Mouse (Mus musculus) intestine, embryonic 14.5 days (tissue): ENCODE data around the gene Mief1. TPM values are rescaled to one million over a fixed set of nuclear protein-coding genes. Genes with fewer than 3 reads are reported as not detected.

ENCODE experiments used
- ATAC-seq: fragments of 200-750 bp; cut with Nextera tagmentation; replicated peaks from 2 replicates; pipeline ENCODE4 v1.8.0; 2017; ENCODE audit warnings: low read depth, moderate number of reproducible peaks, moderate TSS enrichment, moderate library complexity; ENCODE audit not compliant: low FRiP score, low TSS enrichment
- DNase-seq: peaks from one replicate; pipeline ENCODE4 v3.0.0-alpha.2; 2018; ENCODE audit warnings: low spot score
- H3K27ac ChIP-seq: fragments of 300-500 bp; sonication (generic); 2 replicates; pipeline ENCODE4 v1.5.1; 2014; ENCODE audit warnings: low read depth, mild to moderate bottlenecking, control low read depth
- H3K27me3 ChIP-seq: fragments of 300-500 bp; sonication (generic); replicated peaks from 2 replicates; pipeline ENCODE4 v1.6.1; 2014; ENCODE audit warnings: low read length, control low read depth; ENCODE audit not compliant: control insufficient read depth, insufficient read depth
- H3K36me3 ChIP-seq: fragments of 300-500 bp; sonication (generic); 2 replicates; pipeline ENCODE4 v1.6.1; 2014; ENCODE audit warnings: low read length, control low read depth; ENCODE audit not compliant: control insufficient read depth, insufficient read depth
- H3K4me1 ChIP-seq: fragments of 300-500 bp; sonication (generic); replicated peaks from 2 replicates; pipeline ENCODE4 v1.6.1; 2014; ENCODE audit warnings: low read length, control low read depth, mixed read lengths; ENCODE audit not compliant: control insufficient read depth, insufficient read depth
- H3K4me2 ChIP-seq: fragments of 300-500 bp; sonication (generic); 2 replicates; pipeline ENCODE4 v1.6.1; 2014; ENCODE audit warnings: low read length
- H3K4me3 ChIP-seq: fragments of 300-500 bp; sonication (generic); 2 replicates; pipeline ENCODE4 v1.5.1; 2014; ENCODE audit warnings: low read depth, low read length, control low read depth, mixed read lengths
- H3K9ac ChIP-seq: fragments of 300-500 bp; sonication (generic); 2 replicates; pipeline ENCODE4 v1.6.1; 2014; ENCODE audit warnings: mild to moderate bottlenecking, low read length
- H3K9me3 ChIP-seq: fragments of 300-500 bp; sonication (generic); 2 replicates; pipeline ENCODE4 v1.6.1; 2016; ENCODE audit warnings: low read length, control low read depth; ENCODE audit not compliant: control insufficient read depth
- WGBS: fragments of 180-500 bp; shearing (Covaris S2); extraction: QIAGEN DNeasy Blood & Tissue Kit; methylation state at CpG from one replicate; pipeline ENCODE4 v1.1.7; 2014; 5-methylcytosine and 5-hydroxymethylcytosine counted together
- polyA plus RNA-seq: library from polyadenylated mRNA; unstranded; fragments of >200 nt; fragmentation: Nextera tagmentation; extraction: Ambion mirVana; gene quantifications from 2 replicates; pipeline ENCODE4 v1.2.1, GENCODE M21; 2014

Mief1 gene
- polyA plus RNA-seq, 1 experiment from 2014 or later: 32.0 TPM

DNA sequence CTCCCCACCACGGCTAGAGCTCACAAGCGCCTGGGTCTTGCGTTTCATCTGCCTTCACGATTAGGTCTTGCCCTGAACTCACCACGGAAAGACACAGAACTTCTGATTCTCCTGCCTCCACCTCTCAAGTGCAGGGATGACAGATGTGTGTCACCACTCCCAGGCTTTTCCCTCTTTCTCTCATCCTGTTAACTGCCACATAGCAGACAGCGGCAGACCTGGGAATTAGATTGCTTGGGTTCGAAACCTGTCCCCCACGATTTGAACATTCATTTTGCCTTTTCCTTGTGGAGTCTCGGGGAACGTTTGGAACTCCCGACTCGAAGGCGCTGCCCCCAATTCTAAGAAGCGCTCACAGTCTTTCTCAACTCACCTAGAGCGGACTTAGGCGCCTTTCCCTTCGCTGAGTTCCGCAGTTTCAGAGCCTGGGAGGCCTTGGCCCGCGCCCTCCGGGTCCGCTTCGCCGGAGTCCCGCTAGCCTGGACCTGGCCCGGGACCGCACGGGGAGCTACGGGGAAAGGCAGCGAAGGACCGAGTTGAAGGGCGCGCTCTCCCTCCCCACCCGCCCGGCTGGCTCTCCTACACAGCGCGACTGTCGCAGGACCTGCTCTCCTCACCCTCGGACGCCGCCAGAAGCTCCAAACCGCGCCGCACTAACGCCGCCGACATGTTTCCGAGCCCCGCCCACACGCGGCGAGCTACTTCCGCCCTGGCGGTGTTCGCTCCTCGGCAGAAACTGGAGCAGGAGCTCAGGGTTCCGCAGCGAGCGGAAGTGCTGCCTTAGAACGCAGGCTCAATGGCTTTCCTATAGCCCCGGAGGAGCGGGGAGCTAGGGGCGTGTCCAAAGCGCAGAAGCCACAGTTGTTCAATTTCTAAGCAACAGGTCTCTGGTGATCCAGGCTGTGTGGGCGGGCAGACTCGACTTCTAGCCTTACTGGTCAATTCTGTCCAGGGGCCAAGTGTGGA is 30.1 kb downstream of the Mief1 start, which contains the start of gene Rps19bp1:
Gene Rps19bp1, minus strand, starts transcription at position 706 of the 966 bp plus-strand sequence.
- peak; percentile 95 for DNase-seq
- Histone ChIP-seq H3K4me1 (peaks cover 8% of the 10 kb centered on the region), H3K9ac (peak within 1 kb of the TSS; percentile 78), H3K27ac (peak within 1 kb of the TSS; percentile 40; the same call in 1 of the 2 replicates), H3K27me3 (no peaks in the 10 kb centered on the region), H3K4me2 (peak within 1 kb of the TSS; percentile 91), H3K9me3 (no peaks in the 10 kb centered on the region), H3K4me3 (peak within 1 kb of the TSS; percentile 91), H3K36me3 (peaks cover 20% of the 10 kb centered on the region; the same call in 1 of the 2 replicates)
- 1% methylated on average over 66 of the region's 66 CpGs for WGBS
- peak; percentile 88 for ATAC-seq

DNA sequence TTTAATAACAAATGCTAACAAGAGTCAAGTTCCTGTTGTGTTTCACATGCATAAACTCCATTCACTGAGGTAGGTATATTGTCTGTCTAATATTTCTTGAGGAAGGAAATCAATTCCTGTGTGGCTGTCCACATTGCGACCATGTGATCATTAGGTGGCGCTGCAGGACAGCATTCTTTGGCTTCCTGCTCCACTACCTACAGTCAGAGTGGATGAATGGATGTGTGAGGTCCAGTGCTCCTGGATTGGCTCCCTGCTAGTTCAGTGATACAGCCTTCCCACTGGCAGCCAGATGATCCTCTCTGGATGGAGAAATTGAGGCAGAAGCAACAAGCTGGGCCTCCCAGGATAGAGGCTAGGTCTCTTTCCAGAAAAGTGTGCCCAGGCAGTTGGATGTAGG is 32.5 kb downstream of the Mief1 start:
- H3K27ac ChIP-seq: no peak overlapping the region
- peaks cover 8% of the 10 kb centered on the region for H3K4me1 ChIP-seq
- H3K9ac ChIP-seq: no peak overlapping the region
- peak; percentile 83 for DNase-seq
- 0 out of 2 replicates have a peak, but pooled peaks cover under 1% of the 10 kb centered on the region for H3K36me3 ChIP-seq
- WGBS: 0% methylated on average over 2 of the region's 2 CpGs
- H3K4me2 ChIP-seq: no peak overlapping the region
- no peak for ATAC-seq
- H3K4me3 ChIP-seq: no peak overlapping the region
- peaks cover 4% of the 10 kb centered on the region; the same call in 1 of the 2 replicates for H3K9me3 ChIP-seq
- H3K27me3 ChIP-seq: no peaks in the 10 kb centered on the region

DNA sequence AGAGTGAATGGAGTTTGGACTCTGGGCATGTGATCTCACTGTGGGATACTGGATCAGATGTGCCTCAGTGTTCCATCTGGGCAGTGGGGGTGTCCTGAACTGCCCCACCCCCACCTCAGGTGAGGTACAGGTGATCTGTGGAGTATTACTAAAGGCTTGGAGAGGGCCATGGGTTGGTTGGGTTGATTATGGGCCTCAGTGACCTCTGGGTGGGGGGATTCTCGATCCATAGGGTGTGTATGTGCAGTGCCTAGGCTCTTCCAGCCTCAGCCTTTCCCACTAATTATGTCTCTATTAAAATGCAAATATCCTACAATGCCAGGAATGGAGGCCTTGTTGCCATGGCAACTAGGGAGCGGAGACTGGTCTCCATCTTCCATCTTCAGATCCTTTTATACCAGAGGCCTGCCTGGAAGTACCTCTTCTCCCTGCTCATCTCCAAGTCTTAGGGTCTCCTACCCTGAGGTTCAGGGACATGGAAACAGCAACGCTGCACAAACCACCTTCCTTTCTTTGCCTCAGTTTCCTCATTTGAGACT is 38.1 kb downstream of the Mief1 start:
- DNase-seq: no peak
- Histone ChIP-seq H3K9me3 (peaks cover 4% of the 10 kb centered on the region; the same call in 1 of the 2 replicates), H3K4me1 (no peaks in the 10 kb centered on the region), H3K4me2 (no peak overlapping the region), H3K36me3 (no peaks in the 10 kb centered on the region), H3K9ac (no peak overlapping the region), H3K27me3 (no peaks in the 10 kb centered on the region), H3K4me3 (no peak overlapping the region), H3K27ac (no peak overlapping the region)
- WGBS: 85% methylated on average over 3 of the region's 3 CpGs
- ATAC-seq: no peak

DNA sequence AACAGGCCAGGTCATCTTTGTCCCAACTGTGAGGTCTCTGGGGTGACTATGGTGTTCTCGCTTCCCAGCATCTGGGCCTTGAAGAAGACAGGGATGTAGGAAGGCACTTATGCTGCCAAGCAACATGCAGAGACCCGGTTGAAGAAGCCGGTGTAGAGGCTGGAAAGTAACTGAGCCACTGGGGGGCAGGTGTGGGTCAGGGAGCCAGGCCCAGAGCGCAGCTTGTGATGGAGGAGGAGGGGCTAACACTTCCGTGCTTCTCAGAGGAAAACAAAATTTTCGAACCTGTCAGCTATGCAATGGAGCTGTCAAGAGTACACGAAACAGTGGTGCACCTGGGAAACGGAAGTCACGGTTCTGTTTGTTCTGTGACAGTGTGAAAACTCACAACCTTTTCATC is 43.3 kb downstream of the Mief1 start:
- Histone ChIP-seq H3K9ac (no peak overlapping the region), H3K4me2 (no peak overlapping the region), H3K27ac (no peak overlapping the region), H3K36me3 (no peaks in the 10 kb centered on the region), H3K4me1 (no peaks in the 10 kb centered on the region), H3K27me3 (peaks cover under 1% of the 10 kb centered on the region; the same call in 1 of the 2 replicates), H3K4me3 (no peak overlapping the region), H3K9me3 (no peaks in the 10 kb centered on the region)
- ATAC-seq (no peak), DNase-seq (no peak)
- 44% methylated on average over 9 of the region's 9 CpGs for WGBS

DNA sequence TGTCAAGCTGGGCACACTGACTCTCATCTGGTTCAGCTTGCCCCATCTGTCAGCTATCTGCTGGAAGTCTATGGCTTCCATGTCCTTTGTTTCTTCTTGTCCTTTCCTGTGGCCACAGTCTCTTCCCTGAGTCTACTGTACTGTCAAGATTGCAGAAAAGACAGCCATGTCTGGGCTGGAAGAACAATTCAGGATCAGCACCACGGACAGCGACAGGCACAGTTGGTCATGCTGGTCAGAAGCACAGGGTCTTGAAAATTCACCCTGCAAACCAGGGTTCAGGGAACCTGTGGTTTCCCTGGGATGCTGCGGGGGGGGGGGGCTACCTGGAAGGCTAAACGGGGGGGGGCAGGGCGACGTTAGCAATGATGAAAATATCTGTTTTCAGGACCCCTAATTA is 43.8 kb downstream of the Mief1 start:
- no peak overlapping the region for H3K27ac ChIP-seq
- no peak overlapping the region for H3K4me3 ChIP-seq
- no peaks in the 10 kb centered on the region for H3K9me3 ChIP-seq
- 0% methylated on average over 6 of the region's 6 CpGs for WGBS
- H3K4me2 ChIP-seq: no peak overlapping the region
- no peaks in the 10 kb centered on the region for H3K36me3 ChIP-seq
- DNase-seq: peak; percentile 95
- peaks cover 4% of the 10 kb centered on the region; the same call in 1 of the 2 replicates for H3K27me3 ChIP-seq
- H3K9ac ChIP-seq: no peak overlapping the region
- no peak for ATAC-seq
- no peaks in the 10 kb centered on the region for H3K4me1 ChIP-seq

DNA sequence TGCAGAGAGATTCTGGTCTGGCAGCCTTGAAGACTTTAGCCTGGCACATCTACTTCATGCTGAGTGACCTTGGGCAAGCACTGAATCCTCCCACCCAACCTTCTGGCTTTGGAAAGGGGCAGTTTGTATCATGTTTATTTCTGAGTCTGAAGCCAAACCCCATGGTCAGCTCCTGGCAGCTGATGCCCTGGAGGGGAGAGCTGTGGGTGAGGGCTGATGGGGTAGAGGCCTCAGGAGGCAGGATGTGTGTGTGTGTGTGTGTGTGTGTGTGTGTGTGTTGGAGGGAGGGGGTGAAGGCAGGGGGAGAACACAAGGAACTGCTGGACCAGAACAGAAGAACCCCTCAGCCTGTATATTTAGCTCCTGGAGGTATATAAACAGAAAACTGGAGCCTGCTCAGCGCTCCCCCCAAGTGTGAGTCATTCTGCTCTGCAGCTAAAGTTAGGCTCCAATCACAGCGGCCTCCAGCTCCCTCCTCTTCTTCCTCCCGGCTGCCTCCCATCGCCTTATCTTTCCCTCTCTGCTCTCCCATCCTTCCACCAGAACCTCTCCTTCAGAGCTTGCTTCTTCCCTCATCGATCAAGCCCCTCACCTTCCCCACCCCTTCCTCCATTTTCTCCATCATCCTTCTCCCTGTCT is 44.4 kb downstream of the Mief1 start:
- H3K4me1 ChIP-seq: no peaks in the 10 kb centered on the region
- no peak overlapping the region for H3K4me3 ChIP-seq
- no peak for ATAC-seq

DNA sequence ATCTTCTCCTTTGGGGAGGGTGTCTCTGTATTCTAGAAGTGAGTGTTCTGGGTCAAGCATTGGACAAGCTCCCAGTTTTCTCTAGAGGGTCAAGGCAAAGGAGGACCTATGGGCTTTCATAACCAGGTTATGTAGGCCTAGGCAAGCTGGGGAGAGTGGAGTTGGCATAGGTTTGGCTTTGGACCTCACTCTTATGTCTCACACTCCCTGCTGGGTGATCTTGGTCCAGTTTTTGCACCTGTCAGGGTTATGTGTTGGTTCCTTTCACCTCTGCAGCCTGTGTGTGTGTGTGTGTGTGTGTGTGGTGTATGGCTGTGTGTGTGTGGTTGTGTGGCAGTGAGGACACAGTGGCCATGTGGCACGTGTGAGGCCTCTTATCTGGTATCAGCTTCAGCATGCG is 45.2 kb downstream of the Mief1 start:
- Histone ChIP-seq H3K4me3 (no peak overlapping the region), H3K9ac (no peak overlapping the region), H3K4me1 (no peaks in the 10 kb centered on the region), H3K36me3 (no peaks in the 10 kb centered on the region), H3K27me3 (peaks cover 13% of the 10 kb centered on the region; the same call in 1 of the 2 replicates), H3K9me3 (no peaks in the 10 kb centered on the region), H3K4me2 (no peak overlapping the region), H3K27ac (no peak overlapping the region)
- no peak for DNase-seq
- no peak for ATAC-seq
- whole genome bisulfite sequencing: 94% methylated on average over 2 of the region's 2 CpGs

More for the DNA sequence above, 44.4 kb downstream of the Mief1 start:
- Histone ChIP-seq H3K27ac (no peak overlapping the region), H3K9ac (no peak overlapping the region), H3K27me3 (peaks cover 7% of the 10 kb centered on the region; the same call in 1 of the 2 replicates), H3K36me3 (no peaks in the 10 kb centered on the region), H3K4me2 (no peak overlapping the region), H3K9me3 (no peaks in the 10 kb centered on the region)
- no peak for DNase-seq
- WGBS: 69% methylated on average over 5 of the region's 5 CpGs

DNA sequence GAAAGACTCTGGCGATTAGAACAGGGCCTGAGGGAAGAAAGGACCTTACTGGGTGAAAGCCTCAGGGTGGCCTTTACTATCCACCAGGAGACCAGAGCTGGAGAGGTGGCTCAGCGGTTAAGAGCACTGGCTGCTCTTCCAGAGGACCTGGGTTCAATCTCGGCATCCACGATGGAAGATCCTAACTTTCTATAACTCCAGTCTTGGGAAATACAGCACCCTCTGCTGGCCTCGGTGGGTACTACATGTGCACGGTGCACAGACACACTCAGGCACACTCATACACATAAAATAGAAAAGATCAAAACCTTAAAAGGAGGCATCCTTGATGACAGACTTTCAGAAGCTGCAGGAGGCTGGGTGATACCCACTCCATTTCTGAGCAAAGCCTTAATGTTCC is 46.8 kb downstream of the Mief1 start:
- Histone ChIP-seq H3K4me2 (no peak overlapping the region), H3K9ac (no peak overlapping the region), H3K27me3 (peaks cover 28% of the 10 kb centered on the region), H3K9me3 (no peaks in the 10 kb centered on the region), H3K4me1 (no peaks in the 10 kb centered on the region), H3K27ac (no peak overlapping the region), H3K4me3 (no peak overlapping the region), H3K36me3 (no peaks in the 10 kb centered on the region)
- WGBS: 28% methylated on average over 6 of the region's 6 CpGs
- ATAC-seq: no peak
- DNase-seq: peak; percentile 74
